ENCODE assay signal across 8 mouse cellular contexts in genomic region chr13:118386511-118387447, GRCm38 (mm10). TPM values are rescaled to one million over a fixed set of nuclear protein-coding genes. Genes with fewer than 3 reads are reported as not detected.
DNase-seq lines count a peak whose midpoint lies in the region; ATAC-seq and TF ChIP-seq lines count a peak whose summit lies in the region.

B430218F22Rik (plus strand) TSS chr13:118386630.
Mrps30 (minus strand) TSS chr13:118387252.

- TF ChIP-seq POLR2A in CH12.LX (IDR thresholded peaks at IDR 0.05; ENCODE audit: low read depth, low read length) = peak; percentile 72

- in situ Hi-C loops in CH12.LX (cut with MboI; ENCODE audit: low pct_ligation_motif_present, low pct_unique_long_range_greater_than_20kb, low sequenced_read_pairs) = no loop called here

- TF ChIP-seq CTCF in CH12.LX (conservative IDR thresholded peaks at IDR 0.05 in 1 of 2, IDR thresholded peaks at IDR 0.05 in 1 of 2; ENCODE audit: low read depth in 2 of 2, low read length in 2 of 2) = no peak

- ATAC-seq in forebrain, embryonic 11.5 days (replicated peaks; ENCODE audit: low FRiP score) = peak; percentile 98
- peak; percentile 96 for ATAC-seq in heart, embryonic 16.5 days (replicated peaks; ENCODE audit: extremely low read depth, insufficient read depth, low FRiP score)
- ATAC-seq in liver, embryonic 15.5 days (ENCODE audit: insufficient read depth) = peak; percentile 96
- peak; percentile 98 for ATAC-seq in neural tube, embryonic 12.5 days (ENCODE audit: low FRiP score, low read depth)

- DNase-seq in CH12.LX (ENCODE audit: extremely low read depth) = peak; percentile 97
- DNase-seq in c-Kit-positive CD71-positive TER-119-negative erythroid progenitor cells, embryonic 14.5 days (ENCODE audit: low read depth) = peak; percentile 92
- DNase-seq in forebrain, embryonic 11.5 days (ENCODE audit: low spot score) = peak; percentile 97
- peak; percentile 96 to 98 for DNase-seq in kidney, postnatal 36 days
- peak; percentile 97 for DNase-seq in telencephalon, adult 2 months (ENCODE audit: low read depth, low spot score)

- peaks cover 21% of the 10 kb centered on the region for H3K79me2 ChIP-seq in CH12.LX (replicated peaks; ENCODE audit: control insufficient read depth, extremely low read depth, insufficient read depth, poor library complexity, severe bottlenecking)

- under 1% methylated on average over 93 of the region's 93 CpGs for WGBS in forebrain, embryonic 11.5 days
- WGBS in heart, embryonic 16.5 days = under 1% methylated on average over 93 of the region's 93 CpGs
- under 1% methylated on average over 93 of the region's 93 CpGs for whole genome bisulfite sequencing in liver, embryonic 15.5 days (ENCODE audit: insufficient replicate concordance)
- under 1% methylated on average over 93 of the region's 93 CpGs for WGBS in neural tube, embryonic 12.5 days

- H3K27me3 ChIP-seq in CH12.LX (replicated peaks) = no peaks in the 10 kb centered on the region
- no peaks in the 10 kb centered on the region for H3K27me3 ChIP-seq in forebrain, embryonic 11.5 days (ENCODE audit: control insufficient read depth, insufficient read depth, low read length)
- H3K27me3 ChIP-seq in heart, embryonic 16.5 days (ENCODE audit: control insufficient read depth, insufficient read depth, low read length) = no peaks in the 10 kb centered on the region
- H3K27me3 ChIP-seq in liver, embryonic 15.5 days = no peaks in the 10 kb centered on the region
- no peaks in the 10 kb centered on the region for H3K27me3 ChIP-seq in neural tube, embryonic 12.5 days (replicated peaks)

- no peak for TF ChIP-seq EP300 in CH12.LX (IDR thresholded peaks at IDR 0.05; ENCODE audit: low read length)

- peaks cover 19 to 32% of the 10 kb centered on the region in 2 experiments for H3K36me3 ChIP-seq in CH12.LX (replicated peaks in 1 of 2; ENCODE audit: control insufficient read depth in 1 of 2, insufficient read depth in 1 of 2, low read length in 1 of 2)
- H3K36me3 ChIP-seq in forebrain, embryonic 11.5 days (ENCODE audit: control insufficient read depth, insufficient read depth, low read length) = no peaks in the 10 kb centered on the region; the same call in 1 of the 2 replicates
- H3K36me3 ChIP-seq in heart, embryonic 16.5 days (ENCODE audit: control insufficient read depth, insufficient read depth) = peaks cover 25% of the 10 kb centered on the region
- H3K36me3 ChIP-seq in liver, embryonic 15.5 days (replicated peaks) = peaks cover 30% of the 10 kb centered on the region
- peaks cover 25% of the 10 kb centered on the region for H3K36me3 ChIP-seq in neural tube, embryonic 12.5 days

- peaks cover 2 to 17% of the 10 kb centered on the region in 2 experiments; a peak in 2 of 4 replicates for H3K4me1 ChIP-seq in CH12.LX (ENCODE audit: control insufficient read depth in 1 of 2, insufficient read depth in 2 of 2)
- H3K4me1 ChIP-seq in forebrain, embryonic 11.5 days (replicated peaks; ENCODE audit: control insufficient read depth, insufficient read depth, low read length) = no peaks in the 10 kb centered on the region; the same call in 1 of the 2 replicates
- H3K4me1 ChIP-seq in heart, embryonic 16.5 days (ENCODE audit: control insufficient read depth, insufficient read depth, low read length) = peaks cover 3% of the 10 kb centered on the region
- peaks cover 10% of the 10 kb centered on the region; the same call in 1 of the 2 replicates for H3K4me1 ChIP-seq in liver, embryonic 15.5 days (replicated peaks)
- H3K4me1 ChIP-seq in neural tube, embryonic 12.5 days = peaks cover 11% of the 10 kb centered on the region

- H3K4me3 ChIP-seq in CH12.LX (replicated peaks in 1 of 3; ENCODE audit: low read depth in 2 of 3, low read length in 2 of 3, poor library complexity in 1 of 3) = peak within 1 kb of the TSS; percentile 84 to 97 (median 93)
- peak within 1 kb of the TSS; percentile 62 for H3K4me3 ChIP-seq in forebrain, embryonic 11.5 days (ENCODE audit: low read depth, low read length)
- H3K4me3 ChIP-seq in heart, embryonic 16.5 days (ENCODE audit: low read length) = peak within 1 kb of the TSS; percentile 79
- peak within 1 kb of the TSS; percentile 88 for H3K4me3 ChIP-seq in liver, embryonic 15.5 days (replicated peaks)
- peak within 1 kb of the TSS; percentile 92 for H3K4me3 ChIP-seq in neural tube, embryonic 12.5 days

- H3K27ac ChIP-seq in CH12.LX (ENCODE audit: insufficient read depth, low read depth) = peak within 1 kb of the TSS; percentile 32
- peak within 1 kb of the TSS; percentile 37; the same call in 1 of the 2 replicates for H3K27ac ChIP-seq in forebrain, embryonic 11.5 days (ENCODE audit: low read depth, low read length)
- peak within 1 kb of the TSS; percentile 68 for H3K27ac ChIP-seq in heart, embryonic 16.5 days (ENCODE audit: low read length)
- peak within 1 kb of the TSS; percentile 74 for H3K27ac ChIP-seq in liver, embryonic 15.5 days (replicated peaks)
- H3K27ac ChIP-seq in neural tube, embryonic 12.5 days = no peak within 1 kb of the TSS; the same call in 1 of the 2 replicates

- no peaks in the 10 kb centered on the region for H3K9me3 ChIP-seq in CH12.LX (replicated peaks; ENCODE audit: low read length)
- H3K9me3 ChIP-seq in forebrain, embryonic 11.5 days (ENCODE audit: control insufficient read depth, low read length) = no peaks in the 10 kb centered on the region
- H3K9me3 ChIP-seq in heart, embryonic 16.5 days (replicated peaks; ENCODE audit: control insufficient read depth, low read length) = no peaks in the 10 kb centered on the region
- no peaks in the 10 kb centered on the region for H3K9me3 ChIP-seq in liver, embryonic 15.5 days (replicated peaks)
- no peaks in the 10 kb centered on the region for H3K9me3 ChIP-seq in neural tube, embryonic 12.5 days

- dilution Hi-C loops in CH12.LX (cut with MboI; ENCODE audit: extremely low pct_ligation_motif_present, extremely low pct_unique_long_range_greater_than_20kb, low sequenced_read_pairs) = no loop called here

- H3K4me2 ChIP-seq in CH12.LX (ENCODE audit: insufficient read depth, low read depth, poor library complexity, severe bottlenecking) = peak within 1 kb of the TSS; percentile 85
- H3K4me2 ChIP-seq in forebrain, embryonic 11.5 days (ENCODE audit: low read depth, low read length, severe bottlenecking) = peak within 1 kb of the TSS; percentile 69
- H3K4me2 ChIP-seq in heart, embryonic 16.5 days (ENCODE audit: low read depth, low read length) = peak within 1 kb of the TSS; percentile 88
- H3K4me2 ChIP-seq in liver, embryonic 15.5 days = peak within 1 kb of the TSS; percentile 84
- H3K4me2 ChIP-seq in neural tube, embryonic 12.5 days (replicated peaks) = peak within 1 kb of the TSS; percentile 81

- no peak for TF ChIP-seq RAD21 in CH12.LX (IDR thresholded peaks at IDR 0.05; ENCODE audit: low read depth, low read length)

- H3K9ac ChIP-seq in CH12.LX (ENCODE audit: insufficient read depth, low read depth) = peak within 1 kb of the TSS; percentile 75
- peak within 1 kb of the TSS; percentile 86 for H3K9ac ChIP-seq in forebrain, embryonic 11.5 days (ENCODE audit: low read length)
- peak within 1 kb of the TSS; percentile 81 for H3K9ac ChIP-seq in heart, embryonic 16.5 days (ENCODE audit: low read length)
- peak within 1 kb of the TSS; percentile 80 for H3K9ac ChIP-seq in liver, embryonic 15.5 days
- H3K9ac ChIP-seq in neural tube, embryonic 12.5 days = peak within 1 kb of the TSS; percentile 82

TF ChIP-seq in CH12.LX, 34 proteins besides CTCF, POLR2A, EP300 and RAD21 (continues in another document):
- TF ChIP-seq SIN3A (IDR thresholded peaks at IDR 0.05; ENCODE audit: low read length) (no peak; the same call in none of the 2 replicates), ZC3H11A (IDR thresholded peaks at IDR 0.05; ENCODE audit: low read depth, low read length) (no peak), JUN (IDR thresholded peaks at IDR 0.05; ENCODE audit: insufficient read depth, low read depth, low read length) (0 out of 2 replicates have a peak, but pooled peaks have one; percentile 13), E2F4 (IDR thresholded peaks at IDR 0.05; ENCODE audit: insufficient replicate concordance, low read depth, low read length) (no peak), MAZ (IDR thresholded peaks at IDR 0.05; ENCODE audit: low read depth, low read length) (no peak), JUND (conservative IDR thresholded peaks at IDR 0.05; ENCODE audit: low read depth, low read length) (no peak), USF1 (IDR thresholded peaks at IDR 0.05; ENCODE audit: low read depth, low read length) (no peak), MXI1 (IDR thresholded peaks at IDR 0.05; ENCODE audit: low read depth, low read length) (0 out of 2 replicates have a peak, but pooled peaks have one; percentile 39), USF2 (conservative IDR thresholded peaks at IDR 0.05; ENCODE audit: low read depth, low read length) (no peak), UBTF (IDR thresholded peaks at IDR 0.05; ENCODE audit: low read depth, low read length) (no peak), TBP (conservative IDR thresholded peaks at IDR 0.05; ENCODE audit: low read depth, low read length) (peak; percentile 77), MAFK (IDR thresholded peaks at IDR 0.05; ENCODE audit: insufficient replicate concordance, low read length) (0 out of 2 replicates have a peak, but pooled peaks have one; percentile 21), NELFE (IDR thresholded peaks at IDR 0.05; ENCODE audit: low read depth, low read length) (peak; percentile 80), HCFC1 (IDR thresholded peaks at IDR 0.05; ENCODE audit: low read depth, low read length) (peak; percentile 90), ELF1 (IDR thresholded peaks at IDR 0.05; ENCODE audit: low read depth, low read length) (peak; percentile 94), SMC3 (IDR thresholded peaks at IDR 0.05; ENCODE audit: low read depth, low read length) (no peak)

RNA-seq across cellular contexts. Expression of gene B430218F22Rik, which starts in this region (rescaled TPM):
- total RNA-seq in CH12.LX (2012; rRNA removed) = 11.1 and 12.0 TPM in 2 replicates
- 0.48 TPM in 1 of 2 replicates, not detected in the other for total RNA-seq in CH12.LX (2014; rRNA removed)
- 0.64 TPM in 1 of 2 replicates, not detected in the other for polyA plus RNA-seq in CH12.LX (2012; ENCODE audit: insufficient read length, low read depth)
- 0.69 and 0.94 TPM in 2 replicates for polyA plus RNA-seq in forebrain, embryonic 11.5 days (2014; fragmentation: Nextera tagmentation; extraction: Ambion mirVana)
- polyA plus RNA-seq in heart, embryonic 16.5 days (2015; fragmentation: Nextera tagmentation; extraction: Ambion mirVana) = 0.75 and 0.76 TPM in 2 replicates
- 0.14 and 0.23 TPM in 2 replicates for polyA plus RNA-seq in liver, embryonic 15.5 days (2015; fragmentation: Nextera tagmentation; extraction: Ambion mirVana)
- 1.5 and 2.1 TPM in 2 replicates for polyA plus RNA-seq in neural tube, embryonic 12.5 days (2016; fragmentation: Nextera tagmentation; extraction: Ambion mirVana)

RNA-seq across cellular contexts. Expression of gene Mrps30, which starts in this region (rescaled TPM):
- total RNA-seq in CH12.LX (2012; rRNA removed) = 36.0 and 36.6 TPM in 2 replicates
- 48.7 and 50.2 TPM in 2 replicates for total RNA-seq in CH12.LX (2014; rRNA removed)
- 35.5 and 38.6 TPM in 2 replicates for polyA plus RNA-seq in CH12.LX (2012; ENCODE audit: insufficient read length, low read depth)
- polyA plus RNA-seq in forebrain, embryonic 11.5 days (2014; fragmentation: Nextera tagmentation; extraction: Ambion mirVana) = 36.1 and 37.6 TPM in 2 replicates
- polyA plus RNA-seq in heart, embryonic 16.5 days (2015; fragmentation: Nextera tagmentation; extraction: Ambion mirVana) = 31.3 and 38.4 TPM in 2 replicates
- polyA plus RNA-seq in liver, embryonic 15.5 days (2015; fragmentation: Nextera tagmentation; extraction: Ambion mirVana) = 16.7 TPM in 2 replicates
- polyA plus RNA-seq in neural tube, embryonic 12.5 days (2016; fragmentation: Nextera tagmentation; extraction: Ambion mirVana) = 31.6 and 33.4 TPM in 2 replicates
